Mouse (Mus musculus) midbrain, embryonic 10.5 days (tissue): Measurements from ENCODE around the gene Pdia6. TPM values are rescaled to one million over a fixed set of nuclear protein-coding genes. Genes with fewer than 3 reads are reported as not detected.

Source experiments
- DNase-seq: peaks from one replicate; pipeline ENCODE4 v3.0.0-alpha.2; 2017; ENCODE audit warnings: low spot score
- H3K27ac ChIP-seq: fragments of 300-500 bp; sonication (generic); replicated peaks from 2 replicates; pipeline ENCODE4 v1.5.1; 2016; ENCODE audit warnings: mild to moderate bottlenecking
- H3K27me3 ChIP-seq: fragments of 300-500 bp; sonication (generic); 2 replicates; pipeline ENCODE4 v1.6.1; 2016; ENCODE audit warnings: low read depth, mild to moderate bottlenecking; ENCODE audit not compliant: poor library complexity, severe bottlenecking
- H3K36me3 ChIP-seq: fragments of 300-500 bp; sonication (generic); 2 replicates; pipeline ENCODE4 v1.6.1; 2016; ENCODE audit warnings: mild to moderate bottlenecking, moderate library complexity
- H3K4me1 ChIP-seq: fragments of 300-500 bp; sonication (generic); 2 replicates; pipeline ENCODE4 v1.6.1; 2016
- H3K4me3 ChIP-seq: fragments of 300-500 bp; sonication (generic); 2 replicates; pipeline ENCODE4 v1.5.1; 2016; ENCODE audit warnings: mild to moderate bottlenecking, moderate library complexity
- H3K9me3 ChIP-seq: fragments of 300-500 bp; sonication (generic); replicated peaks from 2 replicates; pipeline ENCODE4 v1.6.1; 2016; ENCODE audit warnings: mild to moderate bottlenecking
- WGBS: fragments of 180-500 bp; shearing (Covaris S2); methylation state at CpG from one replicate; pipeline ENCODE4 v1.1.7; 2016; 5-methylcytosine and 5-hydroxymethylcytosine counted together
- polyA plus RNA-seq: library from polyadenylated mRNA; unstranded; fragments of >200 nt; fragmentation: Nextera tagmentation; extraction: Ambion mirVana; gene quantifications from 2 replicates; pipeline ENCODE4 v1.2.1, GENCODE M21; 2016

The Pdia6 gene
- polyA plus RNA-seq, 1 experiment from 2014 or later: 645 TPM

DNA sequence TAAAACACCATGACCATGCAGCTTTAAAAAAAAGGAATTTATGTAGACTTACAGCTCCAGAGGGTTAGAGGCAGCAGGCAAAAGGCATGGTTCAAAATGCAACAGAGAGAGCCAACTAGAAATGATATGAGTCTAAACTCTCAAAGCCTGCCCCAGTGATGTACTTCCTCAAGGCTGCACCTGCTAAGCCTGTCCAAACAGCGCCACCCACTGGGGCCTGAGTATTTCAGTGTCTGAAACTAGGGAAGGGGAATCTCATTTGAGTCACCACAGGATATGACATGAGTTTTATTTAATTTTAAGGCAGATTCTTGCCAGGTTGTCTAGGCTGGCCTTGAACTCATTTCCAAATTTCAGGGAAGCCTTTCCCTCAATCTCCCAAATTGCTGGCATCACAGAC is 4.9 kb downstream of the Pdia6 start:
- no peak overlapping the region for H3K4me3 ChIP-seq
- H3K27ac ChIP-seq: no peak overlapping the region
- WGBS: 65% methylated on average over 1 of the region's 1 CpGs
- peaks cover 24% of the 10 kb centered on the region for H3K4me1 ChIP-seq
- DNase-seq: no peak
- H3K27me3 ChIP-seq: no peaks in the 10 kb centered on the region
- H3K36me3 ChIP-seq: peaks cover 82% of the 10 kb centered on the region
- H3K9me3 ChIP-seq: no peaks in the 10 kb centered on the region

- Histone ChIP-seq H3K9me3 (no peaks in the 10 kb centered on the region), H3K4me3 (no peak overlapping the region), H3K4me1 (peaks cover 7% of the 10 kb centered on the region), H3K36me3 (peaks cover 98% of the 10 kb centered on the region), H3K27ac (no peak overlapping the region), H3K27me3 (no peaks in the 10 kb centered on the region)
- DNase-seq: no peak
- 86% methylated on average over 7 of the region's 7 CpGs for WGBS
Observed at GRCm38 (mm10) chr12:17273841-17274240, 7.5 kb downstream of the Pdia6 start.

DNA sequence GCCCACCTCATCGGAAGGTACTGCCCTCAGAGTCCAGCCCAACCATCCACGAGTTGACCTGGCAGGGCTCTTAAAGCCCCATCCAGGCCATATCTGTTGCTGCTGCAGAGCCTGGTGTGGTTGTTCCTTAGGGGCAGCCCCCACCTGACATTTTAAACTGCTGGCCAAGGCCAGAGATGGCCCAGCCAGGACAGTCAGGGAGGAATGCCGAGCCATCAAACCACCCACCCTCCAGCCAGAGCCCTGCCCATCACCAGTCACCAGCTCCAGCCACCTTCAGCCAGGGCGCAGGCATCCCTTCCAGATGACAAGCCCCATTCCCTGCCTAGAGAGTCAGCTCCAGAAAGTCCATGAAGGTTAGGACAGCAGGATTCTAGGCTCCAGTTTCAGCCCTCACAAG is 22.2 kb downstream of the Pdia6 start:
- no peak for DNase-seq
- Histone ChIP-seq H3K27ac (no peak overlapping the region), H3K9me3 (no peaks in the 10 kb centered on the region), H3K4me3 (no peak overlapping the region), H3K4me1 (no peaks in the 10 kb centered on the region), H3K36me3 (peaks cover 33% of the 10 kb centered on the region), H3K27me3 (no peaks in the 10 kb centered on the region)
- WGBS: 87% methylated on average over 4 of the region's 4 CpGs

DNA sequence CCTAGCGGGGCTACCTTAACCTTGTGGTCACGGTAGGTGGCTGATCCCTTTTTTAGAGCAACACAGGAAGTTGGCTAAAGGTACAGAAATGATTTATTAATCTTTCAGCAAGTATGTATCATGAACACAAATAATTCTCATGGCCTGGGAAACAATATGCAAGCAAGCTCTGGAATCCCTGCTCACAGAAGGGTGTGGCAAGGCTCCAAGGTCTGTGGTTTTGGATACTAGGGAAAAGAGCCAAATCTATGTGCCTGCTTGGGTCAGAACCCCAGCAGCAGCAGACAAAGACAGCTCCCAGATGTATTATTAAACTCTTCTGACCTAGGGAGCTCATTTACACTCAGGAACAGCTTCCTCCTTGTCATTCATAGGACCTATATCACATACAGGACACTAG is 22.7 kb downstream of the Pdia6 start:
- Histone ChIP-seq H3K4me1 (no peaks in the 10 kb centered on the region), H3K27me3 (no peaks in the 10 kb centered on the region), H3K4me3 (no peak overlapping the region), H3K27ac (no peak overlapping the region), H3K36me3 (peaks cover 27% of the 10 kb centered on the region), H3K9me3 (no peaks in the 10 kb centered on the region)
- 82% methylated on average over 2 of the region's 2 CpGs for WGBS
- DNase-seq: no peak

DNA sequence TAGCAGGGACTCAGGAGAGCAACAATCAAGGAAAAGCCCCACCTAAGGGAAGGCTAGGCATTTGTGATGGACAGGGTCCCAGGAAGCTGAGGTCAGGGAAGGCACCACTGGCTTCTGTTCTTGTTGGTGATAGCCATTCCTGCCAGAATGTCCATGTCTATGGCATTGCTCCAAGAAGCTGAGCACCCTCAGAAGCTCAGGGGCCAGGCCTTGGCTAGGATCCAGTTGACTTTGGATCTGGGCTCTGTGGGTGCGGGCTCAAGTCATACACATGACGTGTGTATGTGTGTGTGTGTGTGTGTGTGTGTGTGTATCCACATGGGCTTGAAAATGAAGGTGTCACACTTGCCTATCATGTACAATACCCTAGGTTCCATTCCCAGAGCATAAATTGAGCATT is 23.6 kb downstream of the Pdia6 start:
- DNase-seq: no peak
- 95% methylated on average over 2 of the region's 2 CpGs for WGBS
- Histone ChIP-seq H3K4me1 (no peaks in the 10 kb centered on the region), H3K9me3 (no peaks in the 10 kb centered on the region), H3K36me3 (peaks cover 18% of the 10 kb centered on the region), H3K27me3 (no peaks in the 10 kb centered on the region), H3K27ac (no peak overlapping the region), H3K4me3 (no peak overlapping the region)

- DNase-seq: no peak
- Histone ChIP-seq H3K36me3 (peaks cover 12% of the 10 kb centered on the region), H3K9me3 (no peaks in the 10 kb centered on the region), H3K27me3 (no peaks in the 10 kb centered on the region), H3K4me3 (no peak overlapping the region), H3K27ac (no peak overlapping the region), H3K4me1 (no peaks in the 10 kb centered on the region)
- 75% methylated on average over 4 of the region's 4 CpGs for WGBS
Observed at GRCm38 (mm10) chr12:17290569-17290968, 24.2 kb downstream of the Pdia6 start.

DNA sequence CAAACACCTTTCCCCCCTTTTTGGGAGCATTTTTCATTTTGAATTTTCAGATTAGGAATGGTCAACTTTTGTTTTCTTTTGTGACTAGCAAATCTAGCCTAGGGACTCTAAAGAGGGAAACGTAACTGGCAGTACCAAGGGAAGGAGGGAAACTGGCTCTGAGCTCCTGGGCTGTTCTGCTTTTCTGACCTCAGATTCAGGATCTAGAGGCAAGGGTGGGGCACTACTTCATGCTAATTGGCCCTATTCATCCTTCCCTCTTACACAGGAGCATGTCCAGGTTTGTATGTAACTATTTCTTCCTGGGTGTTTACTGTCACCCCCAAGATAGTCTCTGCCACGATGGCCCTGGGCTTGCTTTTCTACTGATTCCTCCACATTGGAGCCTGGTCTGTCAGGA is 30.6 kb downstream of the Pdia6 start:
- no peak for DNase-seq
- Histone ChIP-seq H3K4me1 (no peaks in the 10 kb centered on the region), H3K36me3 (no peaks in the 10 kb centered on the region), H3K9me3 (no peaks in the 10 kb centered on the region), H3K27ac (no peak overlapping the region), H3K27me3 (no peaks in the 10 kb centered on the region), H3K4me3 (no peak overlapping the region)
- 78% methylated on average over 2 of the region's 2 CpGs for WGBS

- H3K4me1 ChIP-seq: no peaks in the 10 kb centered on the region
- WGBS: 82% methylated on average over 1 of the region's 1 CpGs
- DNase-seq: no peak
- no peaks in the 10 kb centered on the region for H3K36me3 ChIP-seq
- H3K9me3 ChIP-seq: no peaks in the 10 kb centered on the region
- H3K27ac ChIP-seq: no peak overlapping the region
- H3K4me3 ChIP-seq: no peak overlapping the region
- no peaks in the 10 kb centered on the region for H3K27me3 ChIP-seq
Observed at GRCm38 (mm10) chr12:17299902-17300301, 33.6 kb downstream of the Pdia6 start.

- Histone ChIP-seq H3K4me3 (no peak overlapping the region), H3K36me3 (no peaks in the 10 kb centered on the region), H3K9me3 (no peaks in the 10 kb centered on the region), H3K4me1 (no peaks in the 10 kb centered on the region), H3K27ac (no peak overlapping the region), H3K27me3 (no peaks in the 10 kb centered on the region)
- no peak for DNase-seq
- 86% methylated on average over 7 of the region's 7 CpGs for WGBS
Observed at GRCm38 (mm10) chr12:17305445-17305844, 39.1 kb downstream of the Pdia6 start.

- 51% methylated on average over 4 of the region's 4 CpGs for WGBS
- Histone ChIP-seq H3K27ac (no peak overlapping the region), H3K4me1 (peaks cover 5% of the 10 kb centered on the region; the same call in 1 of the 2 replicates), H3K4me3 (no peak overlapping the region), H3K27me3 (no peaks in the 10 kb centered on the region), H3K36me3 (no peaks in the 10 kb centered on the region), H3K9me3 (no peaks in the 10 kb centered on the region)
- DNase-seq: no peak
Observed at GRCm38 (mm10) chr12:17308246-17308645, 41.9 kb downstream of the Pdia6 start.

- Histone ChIP-seq H3K4me1 (peaks cover 5% of the 10 kb centered on the region; the same call in 1 of the 2 replicates), H3K27me3 (no peaks in the 10 kb centered on the region), H3K27ac (no peak overlapping the region), H3K36me3 (no peaks in the 10 kb centered on the region), H3K9me3 (no peaks in the 10 kb centered on the region), H3K4me3 (no peak overlapping the region)
- no peak for DNase-seq
- 64% methylated on average over 16 of the region's 16 CpGs for WGBS
Observed at GRCm38 (mm10) chr12:17310852-17311839, 44.8 kb downstream of the Pdia6 start.

DNA sequence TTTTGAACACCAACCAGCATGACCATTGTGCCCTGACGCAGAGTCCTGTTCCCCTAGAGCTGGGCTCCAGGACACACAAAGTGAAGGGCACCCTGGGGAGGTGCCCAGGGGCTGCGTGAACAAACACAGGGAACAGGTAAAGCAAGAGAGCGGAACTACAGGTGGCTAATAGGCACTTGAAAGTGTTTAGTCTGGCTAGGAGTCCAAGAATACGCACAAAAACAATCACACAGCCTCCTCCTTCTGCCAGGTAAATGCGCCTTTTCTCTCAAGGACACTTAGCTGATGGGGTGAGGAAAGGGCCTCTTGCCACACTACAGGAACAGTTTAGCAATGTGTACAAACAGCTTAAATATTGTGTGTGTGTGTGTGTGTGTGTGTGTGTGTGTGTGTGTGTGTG is 49.8 kb downstream of the Pdia6 start:
- Histone ChIP-seq H3K36me3 (no peaks in the 10 kb centered on the region), H3K9me3 (no peaks in the 10 kb centered on the region), H3K4me1 (peaks cover 4% of the 10 kb centered on the region; the same call in 1 of the 2 replicates), H3K27me3 (no peaks in the 10 kb centered on the region), H3K27ac (no peak overlapping the region), H3K4me3 (no peak overlapping the region)
- 87% methylated on average over 5 of the region's 5 CpGs for WGBS
- DNase-seq: no peak

GRCm38 (mm10) chr12:17317970-17318369 is 51.6 kb downstream of the Pdia6 start:
- H3K4me3 ChIP-seq: no peak overlapping the region

More at GRCm38 (mm10) chr12:17317970-17318369, 51.6 kb downstream of the Pdia6 start:
- 78% methylated on average over 4 of the region's 4 CpGs for WGBS
- peaks cover 13% of the 10 kb centered on the region for H3K27me3 ChIP-seq
- no peaks in the 10 kb centered on the region for H3K9me3 ChIP-seq
- DNase-seq: no peak
- no peak overlapping the region for H3K27ac ChIP-seq
- no peaks in the 10 kb centered on the region for H3K36me3 ChIP-seq
- no peaks in the 10 kb centered on the region for H3K4me1 ChIP-seq
